Comparison of ENCODE assay signal across 27 mouse cellular contexts in the genomic region with DNA sequence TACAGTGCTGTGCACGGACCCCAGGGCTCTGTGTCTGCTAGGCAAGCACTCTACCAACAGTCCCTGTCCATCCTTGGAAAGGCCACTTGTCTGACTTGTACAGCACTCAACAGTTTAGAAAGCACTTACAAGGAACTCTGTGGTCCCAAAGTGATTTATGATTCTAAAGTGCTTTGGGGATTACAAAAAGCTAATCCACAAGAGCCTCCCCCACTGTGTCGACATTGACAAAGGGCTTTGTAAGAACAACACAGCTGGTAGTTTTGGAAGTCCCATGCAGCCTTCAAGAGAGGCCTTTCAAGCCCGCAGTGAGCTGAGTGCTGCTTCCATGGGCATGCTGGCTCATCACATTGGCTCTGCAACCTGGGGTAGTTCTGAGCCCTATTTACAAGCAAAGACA. TPM values are rescaled to one million over a fixed set of nuclear protein-coding genes. Genes with fewer than 3 reads are reported as not detected.
DNase-seq lines count a peak whose midpoint lies in the region; ATAC-seq and TF ChIP-seq lines count a peak whose summit lies in the region.
"Had no signal": no experiment of that assay in that cellular context is flagged by ENCODE, and none has a peak within 500 bp of the region (broad histone marks: within the 10 kb centered on the region; RNA-seq: fewer than 3 reads in every experiment).

No protein-coding gene starts in this region.

- no peaks in the 10 kb centered on the region for H3K4me1 ChIP-seq in intestine, postnatal 0 days (replicated peaks; ENCODE audit: control insufficient read depth, insufficient read depth, low read length)

- no peak for ATAC-seq in intestine, postnatal 0 days
- ATAC-seq: forebrain, embryonic 13.5 days; lung, postnatal 0 days; Patski had no signal

- no peak overlapping the region for H3K4me2 ChIP-seq in intestine, postnatal 0 days (replicated peaks; ENCODE audit: low read depth)
- H3K4me2 ChIP-seq: embryonic facial prominence, embryonic 13.5 days; forebrain, embryonic 13.5 days; heart, embryonic 12.5 days; limb, embryonic 15.5 days; midbrain, embryonic 12.5 days had no signal

- no peaks in the 10 kb centered on the region for H3K27me3 ChIP-seq in intestine, postnatal 0 days (replicated peaks; ENCODE audit: control insufficient read depth, insufficient read depth, low read length)
- H3K27me3 ChIP-seq: heart, embryonic 12.5 days; limb, embryonic 15.5 days; Patski had no signal

- H3K36me3 ChIP-seq in intestine, postnatal 0 days (ENCODE audit: control insufficient read depth, insufficient read depth) = no peaks in the 10 kb centered on the region
- H3K36me3 ChIP-seq: embryonic facial prominence, embryonic 13.5 days; heart, embryonic 12.5 days; hindbrain, embryonic 10.5 days; limb, embryonic 15.5 days; midbrain, embryonic 12.5 days had no signal

- H3K27ac ChIP-seq in intestine, postnatal 0 days (ENCODE audit: low read depth, low read length) = no peak overlapping the region
- H3K27ac ChIP-seq: embryonic facial prominence, embryonic 13.5 days; forebrain, embryonic 13.5 days; hindbrain, embryonic 10.5 days; limb, embryonic 15.5 days; midbrain, embryonic 12.5 days had no signal

- H3K4me3 ChIP-seq in intestine, postnatal 0 days (ENCODE audit: low read depth, low read length) = no peak overlapping the region
- H3K4me3 ChIP-seq: embryonic facial prominence, embryonic 13.5 days; erythroblast, embryonic 14.5 days; forebrain, embryonic 13.5 days; heart, embryonic 12.5 days; hindbrain, embryonic 10.5 days; limb, embryonic 15.5 days; midbrain, embryonic 12.5 days had no signal

- no peak for TF ChIP-seq CTCF in intestine, postnatal 0 days (IDR thresholded peaks at IDR 0.05; ENCODE audit: low read depth)

- H3K9ac ChIP-seq in intestine, postnatal 0 days (ENCODE audit: low read depth, low read length) = no peak overlapping the region
- H3K9ac ChIP-seq: embryonic facial prominence, embryonic 13.5 days; forebrain, embryonic 13.5 days; heart, embryonic 12.5 days; limb, embryonic 15.5 days; midbrain, embryonic 12.5 days had no signal

- WGBS in intestine, postnatal 0 days = 32% methylated on average over 3 of the region's 3 CpGs

- no peaks in the 10 kb centered on the region for H3K9me3 ChIP-seq in intestine, postnatal 0 days (ENCODE audit: control insufficient read depth)
- H3K9me3 ChIP-seq: embryonic facial prominence, embryonic 13.5 days; forebrain, embryonic 13.5 days; heart, embryonic 12.5 days; hindbrain, embryonic 10.5 days; limb, embryonic 15.5 days; midbrain, embryonic 12.5 days had no signal

- DNase-seq in kidney, postnatal 10 days = peak; percentile 39
- DNase-seq in kidney, adult 11 months = no peak
- DNase-seq in R1 (ENCODE audit: low read depth, low spot score) = peak; percentile 23
- DNase-seq in embryo, embryonic 10 days (ENCODE audit: low spot score) = peak; percentile 54
- peak; percentile 78 for DNase-seq in mesoderm, embryonic 11.5 days (ENCODE audit: low read depth, low spot score)
- no peak for DNase-seq in frontal cortex, postnatal 14 days (ENCODE audit: low spot score in 2 of 2)
- no peak for DNase-seq in urinary bladder, adult 2 months (ENCODE audit: low spot score)
- DNase-seq: adrenal gland, postnatal 10 days; cerebellum, adult 9-10 months; gastrocnemius, postnatal 14 days; heart, adult 18-20 months; heart, postnatal 10 days; kidney, adult 2 months; kidney, postnatal 36 days; left cerebral cortex, postnatal 4 days; right cerebral cortex, postnatal 14 days; thymus, postnatal 25 days had no signal

RNA-seq across cellular contexts. Expression of gene Crb2, which starts 12.4 kb away (rescaled TPM):
- polyA plus RNA-seq in intestine, postnatal 0 days (2015; fragmentation: Nextera tagmentation; extraction: Ambion mirVana) = 0.51 and 0.60 TPM in 2 replicates
- 3.3 and 4.5 TPM in 2 replicates for polyA plus RNA-seq in urinary bladder, adult 2 months (2012; rRNA removed)
- polyA plus RNA-seq: erythroblast, embryonic 14.5 days had no signal

RNA-seq across cellular contexts. Expression of gene Strbp, which starts 60.0 kb away (rescaled TPM):
- 20.4 and 22.5 TPM in 2 replicates for polyA plus RNA-seq in intestine, postnatal 0 days (2015; fragmentation: Nextera tagmentation; extraction: Ambion mirVana)
- 14.8 and 15.3 TPM in 2 replicates for polyA plus RNA-seq in urinary bladder, adult 2 months (2012; rRNA removed)

Comparison
In these comparisons a context has a peak if more than half of its experiments do, and no peak if none do; other contexts are left out.
1. DNase-seq: peak in kidney, postnatal 10 days (single experiment), R1 (single experiment), embryo, embryonic 10 days (single experiment) and mesoderm, embryonic 11.5 days (single experiment); none in kidney, adult 11 months (single experiment), frontal cortex, postnatal 14 days (0 of 2) and urinary bladder, adult 2 months (single experiment).